ENCODE assay signal across 1 mouse cellular context in the genomic region with DNA sequence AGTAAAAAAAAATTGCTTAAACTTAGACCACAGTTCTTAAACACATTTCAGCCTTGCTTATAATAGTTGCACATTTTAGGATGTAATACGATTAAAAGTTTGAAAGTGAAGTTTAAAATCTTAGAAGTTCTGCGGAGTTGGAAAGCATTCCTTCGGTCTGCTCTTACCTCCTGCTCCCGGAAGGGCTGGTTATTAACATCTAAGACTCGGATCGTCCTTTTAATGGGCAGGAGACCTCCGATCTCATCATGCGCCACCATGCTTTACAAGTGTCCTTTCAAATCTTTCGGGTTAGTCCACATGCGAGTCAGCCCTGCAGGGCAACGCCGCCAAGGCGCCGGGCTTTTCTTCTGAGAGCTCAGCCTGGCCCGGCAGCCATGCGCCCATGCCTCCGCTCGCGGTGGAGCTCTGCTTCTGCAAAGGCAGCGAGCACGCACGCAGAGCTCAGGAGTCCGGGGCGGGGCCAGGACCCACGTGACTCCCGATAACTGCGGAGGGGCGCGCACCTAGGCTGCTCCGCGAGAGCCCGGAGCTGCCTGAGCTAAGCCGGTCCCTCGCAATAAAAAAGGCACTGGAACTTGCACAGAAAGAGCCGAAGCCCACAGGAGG.
A peak's percentile ranks its signal among the peaks of the same experiment; 100 is the strongest.
TF ChIP-seq lines count a peak whose summit lies in the region.

No protein-coding gene starts in this region.

TF ChIP-seq in MEL, 35 proteins besides CTCF, POLR2A, EP300 and RAD21:
- peak; percentile 97 for TF ChIP-seq POLR2AphosphoS2 (IDR thresholded peaks at IDR 0.05; ENCODE audit: low read length)
- TF ChIP-seq ZKSCAN1 (IDR thresholded peaks at IDR 0.05; ENCODE audit: low read depth, low read length), result no peak
- peak; percentile 94; the same call in 1 of the 2 replicates for TF ChIP-seq ZMIZ1 (IDR thresholded peaks at IDR 0.05; ENCODE audit: low read depth, low read length)
- TF ChIP-seq RCOR1 (IDR thresholded peaks at IDR 0.05; ENCODE audit: low read depth, low read length), result no peak
- TF ChIP-seq JUND (IDR thresholded peaks at IDR 0.05; ENCODE audit: low read depth, low read length), result no peak
- peak; percentile 34; the same call in 1 of the 2 replicates for TF ChIP-seq ELF1 (IDR thresholded peaks at IDR 0.05; ENCODE audit: low read depth, low read length)
- TF ChIP-seq GABPA (IDR thresholded peaks at IDR 0.05; ENCODE audit: low read depth, low read length), result no peak
- TF ChIP-seq MAFK (IDR thresholded peaks at IDR 0.05; ENCODE audit: borderline replicate concordance, low read depth, low read length), result no peak
- no peak for TF ChIP-seq MAZ (IDR thresholded peaks at IDR 0.05; ENCODE audit: low read depth, low read length)
- TF ChIP-seq TCF12 (IDR thresholded peaks at IDR 0.05; ENCODE audit: low read depth, low read length), result peak; percentile 73
- peak; percentile 47; the same call in 1 of the 2 replicates for TF ChIP-seq BHLHE40 (IDR thresholded peaks at IDR 0.05; ENCODE audit: borderline replicate concordance, low read depth, low read length)
- peak; percentile 63 for TF ChIP-seq HCFC1 (IDR thresholded peaks at IDR 0.05; ENCODE audit: low read depth, low read length)
- no peak for TF ChIP-seq TAL1 (IDR thresholded peaks at IDR 0.05; ENCODE audit: low read length)
- no peak for TF ChIP-seq MEF2A (IDR thresholded peaks at IDR 0.05; ENCODE audit: extremely low read depth, insufficient replicate concordance, low read depth, low read length, poor library complexity, severe bottlenecking)
- TF ChIP-seq MYB (IDR thresholded peaks at IDR 0.05; ENCODE audit: low read depth, low read length), result no peak
- TF ChIP-seq USF1 (IDR thresholded peaks at IDR 0.05; ENCODE audit: low read depth, low read length), result peak; percentile 97
- TF ChIP-seq UBTF (IDR thresholded peaks at IDR 0.05; ENCODE audit: borderline replicate concordance, insufficient read depth, low read depth, low read length), result no peak
- TF ChIP-seq ETS1 (IDR thresholded peaks at IDR 0.05; ENCODE audit: low read depth, low read length), result 0 out of 2 replicates have a peak, but pooled peaks have one; percentile 26
- peak; percentile 76 for TF ChIP-seq TBP (IDR thresholded peaks at IDR 0.05; ENCODE audit: low read depth, low read length)
- TF ChIP-seq USF2 (IDR thresholded peaks at IDR 0.05; ENCODE audit: borderline replicate concordance in 1 of 2, insufficient read depth in 1 of 2, low read depth in 1 of 2, low read length in 2 of 2), result peak; percentile 50 to 76; a peak in 3 of 4 replicates
- TF ChIP-seq NELFE (IDR thresholded peaks at IDR 0.05; ENCODE audit: low read depth, low read length), result peak; percentile 97
- peak; percentile 92 for TF ChIP-seq MAX (IDR thresholded peaks at IDR 0.05; ENCODE audit: low read length)
- TF ChIP-seq CHD1 (IDR thresholded peaks at IDR 0.05; ENCODE audit: low read depth, low read length), result peak; percentile 63; the same call in 1 of the 2 replicates
- peak; percentile 34; the same call in 1 of the 2 replicates for TF ChIP-seq NRF1 (IDR thresholded peaks at IDR 0.05; ENCODE audit: insufficient read depth, low read depth, low read length, poor library complexity, severe bottlenecking)
- TF ChIP-seq SIN3A (IDR thresholded peaks at IDR 0.05; ENCODE audit: low read length), result peak; percentile 87
- peak; percentile 93 for TF ChIP-seq MXI1 (IDR thresholded peaks at IDR 0.05; ENCODE audit: low read depth, low read length)
- no peak for TF ChIP-seq POLR2AphosphoS5 (IDR thresholded peaks at IDR 0.05; ENCODE audit: borderline replicate concordance, low read depth, low read length)
- TF ChIP-seq MYC (IDR thresholded peaks at IDR 0.05; ENCODE audit: low read depth, low read length), result peak; percentile 83; the same call in 1 of the 2 replicates
- no peak for TF ChIP-seq E2F4 (IDR thresholded peaks at IDR 0.05; ENCODE audit: borderline replicate concordance, low read depth, low read length)
- peak; percentile 25; the same call in 1 of the 2 replicates for TF ChIP-seq GATA1 (IDR thresholded peaks at IDR 0.05; ENCODE audit: low read depth, low read length)
- no peak for TF ChIP-seq SMC3 (IDR thresholded peaks at IDR 0.05; ENCODE audit: low read depth, low read length)
